Mouse (Mus musculus) hindbrain, embryonic 14.5 days (tissue): ENCODE measurements at regions not wholly inside any gene's neighbourhood (a gene's known extent, or its start where the extent isn't known, plus 50 kb on each side); places are given as distances from the start of the nearest gene placed in this dataset.

ENCODE experiments used
- ATAC-seq: fragments of 200-750 bp; cut with Nextera tagmentation; 2 replicates; pipeline ENCODE4 v1.8.0; 2017; ENCODE audit warnings: moderate number of reproducible peaks, mild to moderate bottlenecking, moderate TSS enrichment, moderate library complexity; ENCODE audit not compliant: low FRiP score
- DNase-seq: peaks from one replicate; pipeline ENCODE4 v3.0.0-alpha.2; 2015; ENCODE audit warnings: low spot score
- H3K27ac ChIP-seq: fragments of 300-500 bp; sonication (generic); 2 replicates; pipeline ENCODE4 v1.5.1; 2014; ENCODE audit warnings: mild to moderate bottlenecking, moderate library complexity
- H3K27me3 ChIP-seq: fragments of 300-500 bp; sonication (generic); 2 replicates; pipeline ENCODE4 v1.6.1; 2014; ENCODE audit warnings: mild to moderate bottlenecking, low read length, mixed read lengths; ENCODE audit not compliant: control insufficient read depth, insufficient read depth
- H3K36me3 ChIP-seq: fragments of 300-500 bp; sonication (generic); replicated peaks from 2 replicates; pipeline ENCODE4 v1.6.1; 2014; ENCODE audit not compliant: control insufficient read depth, insufficient read depth
- H3K4me1 ChIP-seq: fragments of 300-500 bp; sonication (generic); replicated peaks from 2 replicates; pipeline ENCODE4 v1.6.1; 2014; ENCODE audit warnings: antibody characterized with exemption, low read length, mixed read lengths; ENCODE audit not compliant: control insufficient read depth, insufficient read depth
- H3K4me2 ChIP-seq: fragments of 300-500 bp; sonication (generic); replicated peaks from 2 replicates; pipeline ENCODE4 v1.6.1; 2014; ENCODE audit warnings: mild to moderate bottlenecking, moderate library complexity
- H3K4me3 ChIP-seq: fragments of 300-500 bp; sonication (generic); replicated peaks from 2 replicates; pipeline ENCODE4 v1.5.1; 2014; ENCODE audit warnings: mild to moderate bottlenecking, low read length
- H3K9ac ChIP-seq: fragments of 300-500 bp; sonication (generic); 2 replicates; pipeline ENCODE4 v1.6.1; 2014
- H3K9me3 ChIP-seq: fragments of 300-500 bp; sonication (generic); 2 replicates; pipeline ENCODE4 v1.6.1; 2016; ENCODE audit warnings: low read length; ENCODE audit not compliant: control insufficient read depth
- WGBS: fragments of 180-500 bp; shearing (Covaris S2); extraction: QIAGEN DNeasy Blood & Tissue Kit; methylation state at CpG from one replicate; pipeline ENCODE4 v1.1.7; 2014; 5-methylcytosine and 5-hydroxymethylcytosine counted together

DNA sequence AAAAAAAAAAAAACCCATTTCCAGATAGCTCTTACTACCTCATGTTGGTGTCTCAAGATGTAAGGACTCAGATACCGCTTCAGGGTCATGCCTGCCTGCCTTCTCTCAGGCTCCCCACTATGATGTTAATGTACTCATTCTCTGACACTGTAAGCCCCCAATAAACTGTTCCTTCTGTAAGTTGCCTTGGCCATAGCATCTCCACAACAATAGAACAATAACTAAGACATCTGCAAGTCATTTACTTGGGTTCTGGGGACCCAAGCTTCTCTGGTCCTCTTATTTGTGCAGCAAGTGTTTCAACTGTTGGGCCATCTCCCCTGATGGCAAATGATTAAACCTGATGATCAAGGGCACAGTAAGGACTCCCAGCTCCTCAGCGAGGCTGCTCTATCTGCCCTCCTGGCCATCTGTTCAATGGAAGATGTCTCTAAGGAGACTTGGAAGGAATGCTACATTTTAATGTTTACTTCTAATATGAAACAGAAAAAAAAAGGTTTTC lies 520.8 kb upstream of the Rgma start:
- ATAC-seq (no peak), DNase-seq (no peak)
- H3K36me3 ChIP-seq: no peaks in the 10 kb centered on the region
- H3K9me3 ChIP-seq: no peaks in the 10 kb centered on the region
- H3K4me3 ChIP-seq: no peak overlapping the region
- no peak overlapping the region for H3K27ac ChIP-seq
- 62% methylated on average over 2 of the region's 2 CpGs for WGBS
- H3K9ac ChIP-seq: no peak overlapping the region
- H3K27me3 ChIP-seq: no peaks in the 10 kb centered on the region
- H3K4me2 ChIP-seq: no peak overlapping the region
- no peaks in the 10 kb centered on the region for H3K4me1 ChIP-seq

DNA sequence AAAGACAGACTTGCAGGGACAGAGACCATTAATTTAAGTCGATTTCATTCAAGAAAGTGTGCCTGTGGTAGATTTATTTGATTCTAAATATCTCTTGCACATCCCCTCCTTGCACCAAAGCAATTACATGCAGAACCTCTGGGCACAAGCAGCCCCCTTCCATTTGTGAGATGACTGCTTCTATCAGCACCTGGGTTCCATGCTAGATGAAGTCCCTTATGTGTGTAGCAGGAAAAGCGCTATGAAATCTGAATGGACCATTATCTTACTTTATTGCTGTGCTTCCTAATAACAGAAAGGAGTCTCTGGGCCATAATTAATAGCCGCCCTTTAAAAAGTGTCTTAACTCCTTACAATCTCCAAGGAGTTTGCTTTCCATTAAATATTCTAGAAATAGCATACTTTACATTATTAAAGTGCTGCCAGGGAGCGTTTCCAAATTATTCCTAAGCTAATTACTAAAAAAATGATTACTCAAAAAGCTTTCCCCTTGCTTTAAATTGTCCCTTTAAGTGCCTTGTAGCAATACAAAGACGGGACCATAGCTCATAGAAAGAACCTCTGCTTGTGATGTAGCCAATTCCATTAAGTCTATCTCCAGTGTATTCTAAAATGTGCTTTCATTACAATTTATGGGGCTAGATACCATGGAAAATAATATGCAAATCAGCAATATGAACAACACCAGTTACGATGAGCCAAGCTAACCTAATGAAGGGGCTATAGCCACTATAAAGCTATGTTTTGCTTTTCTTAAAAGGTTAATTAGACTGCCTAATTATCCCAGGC lies 508.1 kb upstream of the Rgma start:
- no peak overlapping the region for H3K27ac ChIP-seq
- no peak for DNase-seq
- H3K4me3 ChIP-seq: no peak overlapping the region
- ATAC-seq: peak; percentile 65
- H3K9ac ChIP-seq: no peak overlapping the region
- peaks cover 10% of the 10 kb centered on the region; the same call in 1 of the 2 replicates for H3K4me1 ChIP-seq
- H3K36me3 ChIP-seq: no peaks in the 10 kb centered on the region
- no peak overlapping the region for H3K4me2 ChIP-seq
- WGBS: 58% methylated on average over 6 of the region's 6 CpGs
- H3K9me3 ChIP-seq: no peaks in the 10 kb centered on the region
- no peaks in the 10 kb centered on the region for H3K27me3 ChIP-seq

DNA sequence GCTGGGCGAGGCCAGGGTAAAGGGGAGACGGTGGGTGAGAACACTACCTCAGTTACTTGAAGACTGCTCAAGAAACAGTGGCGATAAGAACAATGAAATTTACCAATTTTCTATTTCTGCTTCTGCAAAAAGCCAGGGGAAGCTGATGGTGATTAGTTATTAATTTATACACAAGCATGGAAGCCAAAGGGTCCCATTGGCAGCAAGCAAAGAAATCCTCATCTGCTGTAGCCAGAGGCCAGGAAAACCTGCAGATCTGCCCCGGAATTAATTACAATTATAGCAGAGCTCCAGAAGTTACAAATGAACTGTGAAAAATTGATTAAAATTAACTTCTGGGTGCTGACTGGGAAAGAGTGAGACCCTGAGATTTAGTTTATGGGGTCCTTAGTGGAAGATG lies 506.2 kb upstream of the Rgma start:
- 68% methylated on average over 4 of the region's 4 CpGs for WGBS
- DNase-seq (no peak), ATAC-seq (no peak)
- Histone ChIP-seq H3K9me3 (no peaks in the 10 kb centered on the region), H3K4me1 (peaks cover 10% of the 10 kb centered on the region; the same call in 1 of the 2 replicates), H3K36me3 (no peaks in the 10 kb centered on the region), H3K9ac (no peak overlapping the region), H3K4me3 (no peak overlapping the region), H3K27me3 (no peaks in the 10 kb centered on the region), H3K27ac (no peak overlapping the region), H3K4me2 (no peak overlapping the region)

DNA sequence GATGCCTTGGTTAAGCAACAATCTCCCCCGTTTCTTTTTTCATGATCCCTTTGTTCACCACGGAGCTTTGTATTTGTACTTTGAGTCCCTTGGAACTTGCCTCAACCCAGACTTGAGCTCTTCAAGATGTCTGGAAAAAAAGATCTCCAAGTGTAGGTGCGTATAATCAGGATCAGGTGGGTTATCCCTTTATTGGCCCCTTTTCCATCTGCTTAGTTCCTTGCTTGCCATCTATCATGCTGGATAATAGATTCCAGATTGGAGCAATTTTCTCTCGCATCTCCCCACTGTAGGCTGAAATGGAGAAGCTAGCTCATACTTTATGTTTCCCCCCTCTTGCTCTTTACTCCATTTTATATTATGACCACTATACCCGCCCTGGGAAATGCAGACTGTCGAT lies 474.5 kb upstream of the Rgma start:
- H3K27me3 ChIP-seq: no peaks in the 10 kb centered on the region
- no peak for DNase-seq
- no peaks in the 10 kb centered on the region for H3K9me3 ChIP-seq
- no peak overlapping the region for H3K4me2 ChIP-seq
- H3K27ac ChIP-seq: no peak overlapping the region
- 0 out of 2 replicates have a peak, but pooled peaks cover 4% of the 10 kb centered on the region for H3K4me1 ChIP-seq
- 74% methylated on average over 6 of the region's 6 CpGs for WGBS
- no peak for ATAC-seq
- H3K36me3 ChIP-seq: no peaks in the 10 kb centered on the region
- no peak overlapping the region for H3K9ac ChIP-seq
- no peak overlapping the region for H3K4me3 ChIP-seq

DNA sequence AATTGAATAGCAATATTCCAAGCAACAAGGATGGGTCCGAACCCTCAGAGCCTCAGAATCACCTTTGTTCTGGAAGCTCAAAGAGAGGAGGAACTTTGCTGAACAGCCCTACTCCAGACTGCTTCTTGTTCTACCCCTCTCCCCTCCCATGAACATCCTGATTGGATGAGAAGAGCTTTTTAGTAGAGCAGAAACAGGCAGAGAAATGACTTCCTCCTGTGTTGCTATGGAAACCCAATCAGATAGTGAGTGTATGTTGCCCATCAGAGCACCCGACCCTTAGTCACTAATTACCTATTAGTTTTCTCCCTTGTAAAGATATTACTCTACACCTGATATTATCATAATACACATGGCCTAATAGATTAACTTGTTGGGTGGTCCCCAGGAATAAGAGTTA lies 469.4 kb upstream of the Rgma start:
- Histone ChIP-seq H3K27me3 (no peaks in the 10 kb centered on the region), H3K27ac (no peak overlapping the region)
- DNase-seq: no peak

DNA sequence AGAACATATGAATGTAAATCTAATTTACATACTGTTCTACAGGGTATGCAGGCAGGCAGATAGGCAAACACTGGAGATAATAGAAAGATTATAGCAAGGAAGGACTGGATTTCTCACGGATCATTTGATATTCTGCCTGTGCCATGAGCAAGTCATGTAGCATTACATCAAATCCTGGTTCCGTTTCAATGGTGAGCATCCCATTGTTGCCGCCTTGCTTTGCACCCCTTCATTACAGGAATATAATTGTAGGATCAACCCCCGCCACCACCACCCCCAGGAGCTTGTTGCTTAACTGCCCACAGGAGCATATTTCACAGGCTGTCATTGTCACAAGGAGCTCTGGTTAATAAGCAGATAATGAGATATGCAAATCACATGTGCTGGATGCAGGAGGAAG lies 468.8 kb upstream of the Rgma start:
- no peak for DNase-seq
- H3K4me3 ChIP-seq: no peak overlapping the region
- H3K27ac ChIP-seq: no peak overlapping the region
- no peak overlapping the region for H3K9ac ChIP-seq
- H3K27me3 ChIP-seq: no peaks in the 10 kb centered on the region
- H3K36me3 ChIP-seq: no peaks in the 10 kb centered on the region
- no peaks in the 10 kb centered on the region for H3K9me3 ChIP-seq
- peaks cover 15% of the 10 kb centered on the region for H3K4me1 ChIP-seq
- WGBS: 34% methylated on average over 4 of the region's 4 CpGs
- H3K4me2 ChIP-seq: no peak overlapping the region
- no peak for ATAC-seq

More for the DNA sequence above, 469.4 kb upstream of the Rgma start:
- H3K4me1 ChIP-seq: peaks cover 15% of the 10 kb centered on the region
- no peak for ATAC-seq
- H3K9me3 ChIP-seq: no peaks in the 10 kb centered on the region
- no peak overlapping the region for H3K9ac ChIP-seq
- no peaks in the 10 kb centered on the region for H3K36me3 ChIP-seq
- no peak overlapping the region for H3K4me3 ChIP-seq
- WGBS: 38% methylated on average over 2 of the region's 2 CpGs
- no peak overlapping the region for H3K4me2 ChIP-seq

DNA sequence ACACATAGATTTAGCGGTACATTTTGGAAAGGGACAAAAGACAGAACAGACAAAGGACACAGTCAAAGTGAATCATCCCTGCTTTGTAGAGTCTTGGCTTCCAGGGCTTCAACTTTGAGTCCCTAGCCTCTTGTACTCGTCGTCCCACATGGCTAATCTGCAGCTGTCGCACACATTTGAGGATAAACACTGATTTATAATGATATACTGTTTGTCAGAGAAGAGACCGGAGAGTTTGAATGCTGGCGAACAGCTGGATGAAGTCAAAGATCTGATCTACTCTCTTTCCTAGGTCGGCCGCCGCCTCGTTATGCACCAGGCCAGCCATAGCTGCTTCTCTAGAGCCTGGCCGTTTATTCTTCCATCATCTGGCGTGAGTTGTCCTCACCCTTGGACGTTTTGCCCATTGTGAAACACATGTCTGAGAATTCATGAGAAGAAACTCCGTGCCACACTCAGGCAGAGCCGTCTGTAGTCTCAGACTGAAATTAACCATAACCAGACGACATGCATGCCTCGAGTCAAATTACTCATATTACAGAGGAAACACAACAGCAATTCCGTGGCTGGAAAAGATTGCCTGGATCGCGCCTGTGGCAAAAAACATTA lies 448.4 kb upstream of the Rgma start:
- Histone ChIP-seq H3K9ac (no peak overlapping the region), H3K4me1 (no peaks in the 10 kb centered on the region), H3K27me3 (no peaks in the 10 kb centered on the region), H3K4me2 (no peak overlapping the region), H3K36me3 (no peaks in the 10 kb centered on the region), H3K4me3 (no peak overlapping the region), H3K9me3 (no peaks in the 10 kb centered on the region), H3K27ac (no peak overlapping the region)
- no peak for ATAC-seq
- DNase-seq: no peak
- WGBS: 69% methylated on average over 20 of the region's 20 CpGs

DNA sequence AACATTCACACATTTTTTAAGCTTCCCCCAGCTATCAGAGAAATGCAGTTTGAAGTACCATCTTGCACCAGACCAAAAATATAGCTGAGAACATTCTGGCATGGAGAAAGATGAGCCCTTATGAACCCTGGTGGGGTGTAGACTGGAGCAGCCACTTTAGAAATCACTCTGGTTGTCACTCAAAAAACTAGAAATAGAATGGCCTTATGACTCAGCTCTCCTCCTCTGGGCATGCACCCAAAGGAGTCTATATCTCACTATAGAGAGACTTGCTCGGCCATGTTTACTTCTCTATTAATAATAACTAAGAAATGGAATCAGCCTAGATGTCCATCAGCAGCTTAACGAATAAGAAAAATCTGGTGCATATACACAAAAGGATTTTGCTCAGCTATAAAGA lies 436.5 kb upstream of the Rgma start:
- no peaks in the 10 kb centered on the region for H3K4me1 ChIP-seq
- H3K9me3 ChIP-seq: no peaks in the 10 kb centered on the region
- WGBS: 88% methylated on average over 2 of the region's 2 CpGs
- ATAC-seq: no peak
- H3K27ac ChIP-seq: no peak overlapping the region
- H3K36me3 ChIP-seq: no peaks in the 10 kb centered on the region
- H3K9ac ChIP-seq: no peak overlapping the region
- H3K27me3 ChIP-seq: no peaks in the 10 kb centered on the region
- DNase-seq: no peak
- H3K4me3 ChIP-seq: no peak overlapping the region
- no peak overlapping the region for H3K4me2 ChIP-seq

DNA sequence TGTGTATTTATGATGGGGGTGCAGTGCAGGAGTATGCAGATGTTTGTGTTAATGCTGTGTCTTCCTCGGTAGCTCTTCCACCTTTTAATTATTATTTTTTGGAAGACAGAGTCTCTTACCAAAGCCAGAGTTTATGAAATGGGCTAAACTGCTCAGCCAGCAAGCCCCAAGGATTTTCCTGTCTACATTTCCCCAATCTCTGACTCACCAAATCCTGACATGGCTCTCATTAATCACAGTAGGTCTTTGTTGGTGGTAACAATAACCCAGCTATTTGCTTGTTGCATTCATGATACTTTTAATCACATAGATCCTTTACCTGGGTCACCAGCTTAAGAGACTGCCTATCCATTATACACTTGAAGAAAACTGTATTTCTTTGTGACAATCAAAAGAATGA lies 427.8 kb upstream of the Rgma start:
- Histone ChIP-seq H3K9ac (no peak overlapping the region), H3K4me1 (peaks cover 13% of the 10 kb centered on the region; the same call in 1 of the 2 replicates), H3K9me3 (no peaks in the 10 kb centered on the region), H3K36me3 (no peaks in the 10 kb centered on the region), H3K27ac (no peak overlapping the region), H3K4me3 (no peak overlapping the region), H3K27me3 (no peaks in the 10 kb centered on the region), H3K4me2 (no peak overlapping the region)
- DNase-seq: no peak
- ATAC-seq: no peak
- WGBS: 100% methylated on average over 1 of the region's 1 CpGs
